Mouse (Mus musculus) kidney, embryonic 14.5 days (tissue): ENCODE results near the gene Wnk2. TPM values are rescaled to one million over a fixed set of nuclear protein-coding genes. Genes with fewer than 3 reads are reported as not detected.

Experiments
- ATAC-seq: fragments of 200-750 bp; cut with Nextera tagmentation; 2 replicates; pipeline ENCODE4 v1.8.0; 2017; ENCODE audit warnings: moderate number of reproducible peaks, mild to moderate bottlenecking, moderate TSS enrichment, moderate library complexity; ENCODE audit not compliant: low FRiP score, low TSS enrichment
- H3K27ac ChIP-seq: fragments of 300-500 bp; sonication (generic); 2 replicates; pipeline ENCODE4 v1.5.1; 2014; ENCODE audit warnings: low read depth, mild to moderate bottlenecking, low read length, moderate library complexity, mixed read lengths
- H3K27me3 ChIP-seq: fragments of 300-500 bp; sonication (generic); 2 replicates; pipeline ENCODE4 v1.6.1; 2014; ENCODE audit warnings: mild to moderate bottlenecking, low read length; ENCODE audit not compliant: control insufficient read depth, insufficient read depth
- H3K36me3 ChIP-seq: fragments of 300-500 bp; sonication (generic); 2 replicates; pipeline ENCODE4 v1.6.1; 2014; ENCODE audit warnings: low read length, mixed read lengths; ENCODE audit not compliant: control insufficient read depth, insufficient read depth
- H3K4me1 ChIP-seq: fragments of 300-500 bp; sonication (generic); 2 replicates; pipeline ENCODE4 v1.6.1; 2014; ENCODE audit warnings: low read length, mixed read lengths; ENCODE audit not compliant: control insufficient read depth, insufficient read depth
- H3K4me2 ChIP-seq: fragments of 300-500 bp; sonication (generic); replicated peaks from 2 replicates; pipeline ENCODE4 v1.6.1; 2014; ENCODE audit warnings: low read depth, mild to moderate bottlenecking, low read length
- H3K4me3 ChIP-seq: fragments of 300-500 bp; sonication (generic); 2 replicates; pipeline ENCODE4 v1.5.1; 2014; ENCODE audit warnings: mild to moderate bottlenecking, low read length
- H3K9ac ChIP-seq: fragments of 300-500 bp; sonication (generic); 2 replicates; pipeline ENCODE4 v1.6.1; 2014; ENCODE audit warnings: low read depth, mild to moderate bottlenecking, low read length, moderate library complexity
- H3K9me3 ChIP-seq: fragments of 300-500 bp; sonication (generic); 2 replicates; pipeline ENCODE4 v1.6.1; 2016; ENCODE audit warnings: low read length; ENCODE audit not compliant: control insufficient read depth
- WGBS: fragments of 180-500 bp; shearing (Covaris S2); extraction: QIAGEN DNeasy Blood & Tissue Kit; methylation state at CpG from one replicate; pipeline ENCODE4 v1.1.7; 2014; 5-methylcytosine and 5-hydroxymethylcytosine counted together
- polyA plus RNA-seq: library from polyadenylated mRNA; unstranded; fragments of >200 nt; fragmentation: Nextera tagmentation; extraction: Ambion mirVana; gene quantifications from 2 replicates; pipeline ENCODE4 v1.2.1, GENCODE M21; 2014

The Wnk2 gene
- polyA plus RNA-seq, 1 experiment from 2014 or later, result 1.7 TPM

DNA sequence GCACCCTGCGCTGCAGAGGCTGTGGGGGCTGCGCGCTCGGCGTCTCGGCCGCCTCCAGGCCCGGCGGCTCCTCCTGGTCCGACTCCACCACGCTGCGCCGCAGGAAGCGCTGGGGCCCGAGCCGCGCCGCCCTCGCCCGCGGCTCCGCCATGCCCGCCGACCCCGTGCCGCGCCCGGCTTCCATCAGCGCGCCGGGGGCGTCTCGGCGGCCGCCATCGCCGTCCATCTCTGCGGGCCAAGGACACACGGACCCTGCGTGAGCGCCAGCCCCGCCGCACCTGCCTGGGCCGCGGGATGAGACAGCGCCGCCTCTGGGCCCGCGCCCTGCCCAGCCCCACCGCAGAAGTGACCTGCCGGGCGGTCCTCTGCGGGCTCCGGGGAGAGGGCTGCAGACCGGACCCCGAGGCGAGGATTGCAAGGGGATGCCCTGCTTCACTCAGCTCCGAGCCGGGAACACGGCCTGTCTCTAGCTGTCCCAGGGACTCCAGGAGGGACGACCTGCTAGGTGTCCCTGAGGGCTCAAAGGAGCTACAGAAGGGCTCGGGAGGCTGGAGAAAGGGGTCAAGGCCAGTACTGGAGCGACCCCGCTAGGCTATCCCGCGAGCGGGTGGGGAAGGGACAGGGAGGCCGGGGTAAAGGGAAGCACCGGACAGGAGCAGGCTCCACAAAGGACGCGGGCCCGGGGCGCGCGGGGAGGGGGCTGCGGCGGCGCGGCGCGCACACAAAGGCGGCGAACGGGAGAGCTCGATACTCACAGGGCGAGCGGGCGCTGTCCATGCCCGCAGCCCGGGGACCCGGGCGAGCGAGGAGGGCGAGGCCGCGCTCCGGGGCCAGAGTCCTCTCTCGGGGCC is 582 bp downstream of the Wnk2 start:
- under 1% methylated on average over 65 of the region's 98 CpGs for WGBS
- H3K9ac ChIP-seq, result peak overlapping the region; percentile 66
- no peaks in the 10 kb centered on the region for H3K36me3 ChIP-seq
- peak overlapping the region; percentile 73 for H3K4me3 ChIP-seq
- peak overlapping the region; percentile 97 for H3K4me2 ChIP-seq
- H3K27me3 ChIP-seq, result peaks cover 45% of the 10 kb centered on the region
- ATAC-seq, result peak; percentile 69
- no peak overlapping the region for H3K27ac ChIP-seq
- H3K4me1 ChIP-seq, result peaks cover 10% of the 10 kb centered on the region; the same call in 1 of the 2 replicates
- no peaks in the 10 kb centered on the region for H3K9me3 ChIP-seq

DNA sequence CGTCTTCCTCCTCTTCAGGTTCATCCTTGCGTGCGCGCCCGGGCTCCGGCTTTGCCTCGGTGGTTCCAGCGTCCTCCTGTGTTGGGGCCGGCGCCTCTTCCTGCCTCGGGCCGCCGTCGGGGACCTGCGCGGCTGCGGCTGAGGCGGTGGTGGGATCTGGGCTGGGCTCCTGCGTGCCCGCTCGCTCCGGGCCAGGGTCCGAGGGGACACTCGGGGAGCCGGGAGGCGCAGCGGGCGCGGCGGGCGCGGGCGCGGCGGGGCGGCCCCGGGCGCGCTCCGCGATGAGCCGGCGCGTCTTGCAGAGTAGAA is 1.2 kb downstream of the Wnk2 start:
- Histone ChIP-seq H3K36me3 (no peaks in the 10 kb centered on the region), H3K4me3 (peak overlapping the region; percentile 73), H3K27ac (no peak overlapping the region), H3K4me2 (peak overlapping the region; percentile 97), H3K9me3 (no peaks in the 10 kb centered on the region), H3K4me1 (peaks cover 10% of the 10 kb centered on the region; the same call in 1 of the 2 replicates), H3K27me3 (peaks cover 45% of the 10 kb centered on the region), H3K9ac (peak overlapping the region; percentile 66)
- 0 out of 2 replicates have a peak, but pooled peaks have one; percentile 1 for ATAC-seq
- under 1% methylated on average over 27 of the region's 44 CpGs for WGBS

DNA sequence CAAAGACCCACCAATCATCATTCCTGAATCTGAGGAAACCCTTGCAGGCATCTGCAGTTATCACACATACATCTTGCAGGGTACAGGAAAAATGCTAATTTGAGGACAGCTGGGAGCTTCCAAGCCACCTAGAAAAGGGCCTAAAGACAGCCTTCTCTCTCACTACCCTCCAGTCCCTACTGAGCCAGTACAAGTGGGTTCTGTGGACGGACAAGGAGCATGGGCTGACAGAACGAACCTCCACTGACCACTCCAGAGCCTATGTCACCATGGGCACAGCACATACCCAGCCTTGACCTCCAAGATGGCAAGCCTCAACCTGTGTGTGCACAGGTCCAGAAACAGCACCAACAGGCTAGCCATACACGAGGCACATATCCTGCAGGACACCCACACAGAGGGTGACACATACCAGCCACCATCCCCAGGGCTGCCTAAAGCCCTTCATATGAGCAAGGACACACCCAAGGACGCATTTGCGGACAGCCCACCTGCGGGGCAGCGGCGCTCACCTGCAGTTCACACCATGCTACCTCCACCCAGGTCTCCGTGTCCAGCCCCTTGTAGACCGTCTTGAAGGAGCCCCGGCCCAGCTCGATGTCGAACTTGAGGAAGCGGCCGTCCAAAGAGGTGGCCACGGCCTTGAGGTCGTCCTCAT is 1.6 kb downstream of the Wnk2 start:
- Histone ChIP-seq H3K27me3 (peaks cover 45% of the 10 kb centered on the region), H3K9ac (peak overlapping the region; percentile 66; the same call in 1 of the 2 replicates), H3K4me1 (peaks cover 10% of the 10 kb centered on the region; the same call in 1 of the 2 replicates), H3K4me2 (peak overlapping the region; percentile 97), H3K4me3 (peak overlapping the region; percentile 73), H3K9me3 (no peaks in the 10 kb centered on the region), H3K27ac (no peak overlapping the region), H3K36me3 (no peaks in the 10 kb centered on the region)
- 28% methylated on average over 17 of the region's 17 CpGs for WGBS
- no peak for ATAC-seq

DNA sequence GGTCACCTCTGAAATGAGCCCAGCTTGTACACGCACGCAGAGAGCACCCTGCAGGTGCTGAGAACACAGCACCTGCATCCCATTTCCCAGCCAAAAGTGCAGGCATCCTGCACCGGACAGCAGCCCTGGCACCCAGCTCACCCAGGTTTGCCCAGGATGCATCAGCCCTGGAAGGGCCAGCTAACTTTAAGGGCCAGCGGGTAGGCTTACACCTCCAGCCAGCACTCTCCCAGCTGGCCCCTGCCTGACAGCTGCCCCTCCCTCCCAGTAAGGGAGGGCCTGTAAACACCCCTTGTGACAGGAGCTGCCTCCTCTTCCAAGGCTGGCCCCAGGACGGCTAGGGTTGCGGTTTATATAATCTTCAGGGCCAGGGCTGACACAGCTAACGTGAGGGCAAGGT is 2.4 kb downstream of the Wnk2 start:
- Histone ChIP-seq H3K27ac (no peak overlapping the region), H3K9me3 (no peaks in the 10 kb centered on the region), H3K36me3 (no peaks in the 10 kb centered on the region), H3K9ac (no peak overlapping the region), H3K4me3 (no peak overlapping the region), H3K4me1 (peaks cover 10% of the 10 kb centered on the region; the same call in 1 of the 2 replicates), H3K4me2 (0 out of 2 replicates have a peak overlapping the region, but pooled peaks have one; percentile 10), H3K27me3 (peaks cover 45% of the 10 kb centered on the region)
- ATAC-seq, result peak; percentile 22; the same call in 1 of the 2 replicates
- WGBS, result 36% methylated on average over 7 of the region's 7 CpGs

DNA sequence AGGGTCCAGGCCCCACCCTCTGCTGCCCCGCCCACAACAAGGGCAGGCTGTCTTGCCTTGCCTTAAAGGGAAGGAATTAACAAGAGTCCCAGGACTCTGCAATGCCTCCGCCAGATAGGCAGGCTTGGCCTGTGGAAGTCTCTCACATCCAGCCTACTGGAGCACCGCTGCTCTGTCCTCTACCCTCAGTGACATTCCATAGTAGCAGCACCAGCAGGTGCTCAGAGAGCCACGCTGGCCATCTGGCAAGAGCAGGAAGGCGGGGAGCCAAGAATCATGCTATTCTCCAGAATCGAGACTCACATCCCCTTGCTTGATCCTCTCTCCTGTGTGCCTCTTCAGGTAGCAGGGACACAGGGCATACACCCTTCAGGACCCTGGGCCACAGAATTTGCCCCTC is 3.4 kb downstream of the Wnk2 start:
- no peaks in the 10 kb centered on the region for H3K9me3 ChIP-seq
- H3K4me2 ChIP-seq, result no peak overlapping the region
- H3K4me3 ChIP-seq, result no peak overlapping the region
- no peak overlapping the region for H3K27ac ChIP-seq
- H3K4me1 ChIP-seq, result peaks cover 10% of the 10 kb centered on the region; the same call in 1 of the 2 replicates
- no peak overlapping the region for H3K9ac ChIP-seq
- H3K27me3 ChIP-seq, result peaks cover 43% of the 10 kb centered on the region
- no peaks in the 10 kb centered on the region for H3K36me3 ChIP-seq
- ATAC-seq, result no peak
- WGBS, result 66% methylated on average over 6 of the region's 6 CpGs

DNA sequence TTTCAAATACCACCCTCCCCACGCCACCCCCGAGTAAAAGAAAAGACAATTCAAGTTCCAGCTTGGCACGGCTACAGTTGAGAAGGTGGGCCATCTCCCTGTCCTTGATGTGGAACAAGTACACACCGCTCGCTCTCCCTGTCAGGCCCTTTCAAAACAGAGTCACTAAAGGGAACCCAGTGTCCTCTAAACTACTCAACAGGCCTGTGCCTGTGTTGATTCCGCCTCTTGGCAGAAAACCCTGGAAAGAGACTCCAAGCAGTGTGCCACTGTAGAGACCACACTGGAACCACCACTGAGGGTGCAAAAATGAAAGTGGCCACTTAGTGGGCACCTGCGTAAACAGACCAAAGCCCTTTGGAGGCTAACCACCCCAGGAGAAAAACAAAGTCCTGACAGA is 4.5 kb downstream of the Wnk2 start:
- ATAC-seq, result no peak
- no peak overlapping the region for H3K27ac ChIP-seq
- no peak overlapping the region for H3K4me2 ChIP-seq
- H3K9ac ChIP-seq, result no peak overlapping the region
- WGBS, result 90% methylated on average over 7 of the region's 7 CpGs
- peaks cover 10% of the 10 kb centered on the region; the same call in 1 of the 2 replicates for H3K4me1 ChIP-seq
- H3K4me3 ChIP-seq, result no peak overlapping the region
- H3K36me3 ChIP-seq, result no peaks in the 10 kb centered on the region
- H3K9me3 ChIP-seq, result no peaks in the 10 kb centered on the region
- H3K27me3 ChIP-seq, result peaks cover 40% of the 10 kb centered on the region

DNA sequence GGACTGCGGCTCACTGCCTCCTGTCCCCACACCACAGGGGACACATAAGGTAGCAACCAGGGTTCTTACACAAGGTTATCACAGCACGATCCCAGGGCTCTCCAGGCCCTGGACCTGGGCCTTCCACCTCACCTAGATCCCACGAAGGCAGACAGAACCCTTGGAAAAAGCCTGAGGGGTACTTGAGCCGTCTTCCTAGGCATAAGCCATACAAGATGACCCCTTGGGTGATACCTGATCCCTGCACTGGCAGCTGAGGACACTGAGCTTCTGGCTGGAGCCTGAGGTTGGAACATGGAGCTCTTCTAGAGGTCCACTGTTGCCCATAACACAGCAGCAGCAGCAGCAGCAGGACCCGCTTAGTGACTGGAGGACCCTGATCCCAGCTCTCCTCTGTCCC is 5.4 kb downstream of the Wnk2 start:
- no peak for ATAC-seq
- H3K36me3 ChIP-seq, result no peaks in the 10 kb centered on the region
- WGBS, result 70% methylated on average over 5 of the region's 5 CpGs
- H3K9me3 ChIP-seq, result no peaks in the 10 kb centered on the region
- H3K9ac ChIP-seq, result no peak overlapping the region
- no peak overlapping the region for H3K27ac ChIP-seq
- H3K4me3 ChIP-seq, result no peak overlapping the region
- peaks cover 5% of the 10 kb centered on the region; the same call in 1 of the 2 replicates for H3K4me1 ChIP-seq
- no peak overlapping the region for H3K4me2 ChIP-seq
- peaks cover 32% of the 10 kb centered on the region for H3K27me3 ChIP-seq

DNA sequence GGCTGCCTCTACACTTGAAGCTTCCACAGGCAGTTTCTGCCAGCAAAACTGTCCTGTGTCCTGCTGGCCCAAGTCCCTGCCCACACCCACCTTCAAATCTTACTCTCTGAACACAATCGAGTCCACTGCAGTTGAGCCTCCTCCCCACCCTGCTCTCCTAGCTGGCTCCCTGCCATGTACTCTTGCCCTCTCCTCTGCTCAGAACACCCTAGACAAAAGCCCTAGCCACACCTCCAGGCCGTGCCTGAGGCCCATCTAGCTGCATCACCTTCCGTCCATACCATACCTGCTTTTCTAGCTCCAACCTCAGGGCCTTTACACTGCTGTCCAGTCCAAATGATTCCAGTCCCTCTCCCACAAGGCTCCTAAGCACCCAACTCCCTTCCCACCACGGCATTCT is 7.2 kb downstream of the Wnk2 start:
- Histone ChIP-seq H3K4me3 (no peak overlapping the region), H3K36me3 (no peaks in the 10 kb centered on the region), H3K4me1 (0 out of 2 replicates have a peak, but pooled peaks cover 2% of the 10 kb centered on the region), H3K27me3 (peaks cover 13% of the 10 kb centered on the region; the same call in 1 of the 2 replicates), H3K4me2 (no peak overlapping the region), H3K27ac (no peak overlapping the region), H3K9me3 (no peaks in the 10 kb centered on the region), H3K9ac (no peak overlapping the region)
- WGBS, result 66% methylated on average over 4 of the region's 4 CpGs
- no peak for ATAC-seq

DNA sequence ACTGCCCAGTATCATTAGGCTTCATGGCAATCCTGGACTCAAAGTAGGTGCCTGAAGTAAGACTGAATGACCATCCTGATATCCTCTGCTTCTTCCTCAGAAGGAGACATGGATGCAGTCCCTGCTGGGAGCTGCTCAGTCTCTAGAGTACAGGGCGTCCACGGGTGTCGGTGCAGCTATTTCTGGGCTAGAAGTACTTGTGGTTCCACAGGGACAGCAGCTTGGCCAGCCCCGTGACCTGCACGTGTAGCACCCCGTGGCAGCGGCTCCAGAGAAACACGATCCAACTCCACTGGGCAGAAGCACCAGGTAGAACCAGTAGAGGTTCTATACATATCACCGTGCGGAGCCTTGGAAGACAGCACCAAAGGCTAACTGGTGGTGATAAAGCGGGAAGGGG is 13.3 kb downstream of the Wnk2 start:
- Histone ChIP-seq H3K4me1 (no peaks in the 10 kb centered on the region), H3K27ac (no peak overlapping the region), H3K4me3 (no peak overlapping the region), H3K36me3 (no peaks in the 10 kb centered on the region), H3K9ac (no peak overlapping the region), H3K27me3 (no peaks in the 10 kb centered on the region), H3K4me2 (no peak overlapping the region), H3K9me3 (no peaks in the 10 kb centered on the region)
- no peak for ATAC-seq
- WGBS, result 92% methylated on average over 11 of the region's 11 CpGs
